Mouse (Mus musculus) lung, postnatal 36 days (tissue): ENCODE data around the gene Atf1.
"Not testable (repeated sequence)": the region's sequence is repeated elsewhere in the genome, so short reads cannot be mapped to it uniquely, and the experiment has no call there.

Experiments used
- DNase-seq: peaks from one replicate; pipeline ENCODE4 v3.0.0; 2022; ENCODE audit warnings: mixed read lengths

The Atf1 gene

GRCm38 (mm10) chr15:100263246-100263905 lies 35.8 kb downstream of the Atf1 start:
- DNase-seq, result peak; percentile 49

GRCm38 (mm10) chr15:100265586-100266325 lies 38.1 kb downstream of the Atf1 start:
- DNase-seq, result no peak

GRCm38 (mm10) chr15:100268916-100269315 lies 41.3 kb downstream of the Atf1 start:
- DNase-seq, result no peak

GRCm38 (mm10) chr15:100269776-100270175 lies 42.2 kb downstream of the Atf1 start:
- no peak for DNase-seq

GRCm38 (mm10) chr15:100270609-100271008 lies 43.0 kb downstream of the Atf1 start:
- not testable (repeated sequence) for DNase-seq

GRCm38 (mm10) chr15:100271411-100271810 lies 43.8 kb downstream of the Atf1 start:
- no peak for DNase-seq

- DNase-seq, result not testable (repeated sequence)
These were observed 46.2 kb downstream of the Atf1 start for GRCm38 (mm10) chr15:100273791-100274308.

GRCm38 (mm10) chr15:100274790-100275559 lies 47.4 kb downstream of the Atf1 start:
- DNase-seq, result no peak

GRCm38 (mm10) chr15:100276403-100276802 lies 48.8 kb downstream of the Atf1 start:
- DNase-seq, result no peak

DNA sequence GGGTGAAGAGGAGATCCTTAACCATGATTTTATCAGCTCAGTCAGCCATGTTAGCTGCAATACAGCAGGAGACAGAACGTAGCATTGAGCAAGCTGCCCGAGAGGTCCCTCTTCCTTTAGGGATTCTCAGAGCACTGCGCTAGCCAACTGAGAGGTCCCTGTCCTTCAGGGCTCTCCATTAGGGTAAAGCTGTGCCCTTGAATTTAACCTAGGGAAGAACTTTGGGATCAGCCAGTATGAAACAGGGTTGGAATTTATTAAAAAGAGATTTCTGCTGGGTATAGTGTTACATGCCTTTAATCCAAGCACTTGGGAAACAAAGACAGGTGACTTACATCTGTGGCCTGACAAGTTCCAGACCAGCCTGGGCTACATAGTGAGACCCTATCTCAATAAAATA lies 50.0 kb downstream of the Atf1 start:
- DNase-seq, result no peak

DNA sequence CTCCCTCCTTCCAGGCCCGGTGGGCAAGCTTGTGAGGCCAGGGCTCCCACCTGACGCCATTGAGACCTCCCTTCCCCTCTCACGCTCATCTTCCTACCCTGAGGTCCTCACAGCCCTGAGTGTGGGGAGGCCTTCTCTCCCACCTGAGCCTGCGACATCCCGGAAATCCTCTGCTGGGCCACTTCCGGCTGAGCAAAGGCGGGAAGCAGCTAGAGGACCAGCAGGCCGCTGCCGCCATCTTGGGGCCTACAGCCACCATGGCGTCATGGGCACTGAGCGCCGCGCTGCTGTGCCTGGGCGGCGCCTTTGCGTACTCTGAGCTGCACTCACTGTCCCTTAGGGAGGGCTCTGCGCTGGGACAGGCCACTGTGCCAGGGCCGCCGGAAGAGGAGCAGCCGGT lies 53.0 kb downstream of the Atf1 start, which contains the start of gene Tmprss12:
Tmprss12 (plus strand) TSS at position 212 of the 400 bp plus-strand sequence.
- no peak for DNase-seq

- no peak for DNase-seq
These were observed 61.4 kb downstream of the Atf1 start for GRCm38 (mm10) chr15:100288980-100289379.

GRCm38 (mm10) chr15:100290858-100291257 lies 63.2 kb downstream of the Atf1 start:
- no peak for DNase-seq

DNA sequence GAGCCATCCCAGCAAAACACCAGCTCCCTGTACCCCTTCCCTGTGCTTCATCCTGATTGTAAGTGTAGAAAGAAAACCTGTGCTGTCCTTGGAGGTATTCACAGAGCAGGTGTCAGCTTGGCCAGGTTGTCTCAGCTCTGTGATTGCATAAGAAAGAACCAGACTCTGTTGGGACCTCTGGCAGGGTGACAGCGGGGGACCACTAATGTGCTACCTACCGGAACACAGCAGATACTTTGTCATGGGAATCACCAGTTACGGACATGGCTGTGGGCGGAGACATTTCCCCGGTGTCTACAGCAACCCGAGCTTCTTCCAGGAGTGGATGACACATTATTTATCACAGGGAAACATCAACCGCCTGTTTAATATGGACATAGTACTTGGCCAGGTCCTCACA lies 64.7 kb downstream of the Atf1 start:
- no peak for DNase-seq

DNA sequence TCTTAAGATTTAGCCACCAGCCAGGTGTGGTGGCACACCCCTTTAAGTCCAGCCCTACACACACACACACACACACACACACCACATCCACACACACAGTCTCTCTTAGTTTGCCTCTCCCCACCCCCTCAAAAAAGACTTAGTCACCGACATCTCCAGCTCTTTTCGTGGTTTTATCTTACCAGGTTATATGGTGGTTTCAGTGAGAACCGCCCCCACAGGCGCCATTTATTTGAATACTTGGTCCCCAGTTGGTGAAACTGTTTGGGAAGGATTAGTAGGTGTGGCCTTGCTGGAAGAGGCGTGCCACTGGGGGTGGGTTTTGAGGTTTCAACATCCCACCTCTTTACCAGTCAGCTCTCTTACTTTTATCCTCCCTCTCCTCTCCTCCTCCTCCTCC lies 70.2 kb downstream of the Atf1 start:
- DNase-seq, result no peak

- no peak for DNase-seq
These were observed 72.9 kb downstream of the Atf1 start for GRCm38 (mm10) chr15:100300499-100300898.

DNA sequence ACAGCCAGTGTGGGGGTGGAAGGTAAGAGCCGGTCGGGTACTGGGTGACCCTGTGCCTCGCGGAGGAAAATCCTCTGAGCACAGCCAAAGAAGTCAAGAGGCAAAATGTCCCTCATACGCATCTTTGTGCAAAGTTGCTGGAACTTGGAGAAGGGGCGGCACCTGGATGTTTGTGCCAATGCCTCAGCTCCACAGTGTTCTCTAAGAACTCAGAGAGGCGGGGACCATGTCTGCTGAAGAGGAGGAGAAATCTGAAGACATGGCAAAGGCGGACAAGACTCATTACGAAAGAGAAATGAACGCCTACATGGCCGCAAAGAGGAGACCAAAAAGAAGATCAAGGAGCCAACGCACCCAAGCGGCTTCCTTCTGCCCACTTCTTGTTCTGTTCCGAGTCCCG lies 73.9 kb downstream of the Atf1 start:
- DNase-seq, result peak; percentile 49

GRCm38 (mm10) chr15:100303428-100304018 lies 75.9 kb downstream of the Atf1 start:
- no peak for DNase-seq

GRCm38 (mm10) chr15:100304019-100304991 lies 76.7 kb downstream of the Atf1 start, which contains the start of gene Mettl7a1:
Mettl7a1 (plus strand) TSS chr15:100304140.
- DNase-seq, result peak; percentile 90

DNA sequence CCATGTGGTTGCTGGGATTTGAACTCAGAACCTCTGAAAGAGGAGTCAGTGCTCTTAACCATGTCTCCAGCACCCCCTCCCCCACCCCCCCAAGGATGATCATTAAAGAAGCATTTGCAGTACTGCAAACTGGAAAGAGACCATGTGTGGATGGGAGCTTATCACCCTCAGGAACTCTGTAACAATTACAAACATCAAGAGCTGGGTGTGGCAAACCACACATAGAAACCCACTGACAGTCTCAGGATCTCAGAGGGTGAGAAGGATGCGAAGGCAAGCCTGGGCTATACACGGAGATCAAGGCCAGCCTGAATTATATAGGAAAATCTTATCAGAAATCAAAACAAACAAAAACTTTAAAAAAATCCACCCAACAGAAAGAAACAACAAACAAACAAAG lies 78.6 kb downstream of the Atf1 start:
- no peak for DNase-seq

DNA sequence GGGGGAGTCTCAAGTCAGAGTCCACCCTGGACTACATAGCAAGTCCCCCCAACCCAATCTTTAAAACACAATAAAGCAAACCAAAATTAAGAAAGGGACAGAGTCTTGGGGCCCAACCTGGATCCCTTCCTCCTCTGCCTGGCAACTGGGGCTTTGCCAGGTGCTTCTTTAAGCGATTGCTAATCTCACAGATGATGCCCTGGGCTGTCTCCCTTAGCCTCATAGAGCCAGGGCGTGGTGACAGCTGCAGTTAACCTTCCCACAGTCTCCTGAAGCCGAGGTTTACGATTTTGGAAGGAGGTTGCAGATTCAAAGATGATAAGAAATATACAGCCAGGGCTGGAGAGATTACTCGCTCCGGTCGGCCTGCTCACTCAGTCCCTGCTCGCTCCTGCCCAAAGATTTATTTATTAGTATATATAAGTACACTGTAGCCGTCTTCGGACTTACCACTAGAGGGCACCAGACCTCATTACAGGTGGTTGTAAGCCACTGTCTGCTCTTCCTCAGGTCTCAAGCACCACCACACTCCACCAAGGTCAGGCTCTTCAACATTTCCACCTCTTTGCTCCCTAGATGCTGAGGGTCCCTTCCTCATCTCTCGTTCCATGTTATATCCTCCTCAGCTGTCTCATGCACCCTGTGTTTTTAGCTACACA lies 79.9 kb downstream of the Atf1 start:
- DNase-seq, result peak; percentile 84
